In the genomic region with DNA sequence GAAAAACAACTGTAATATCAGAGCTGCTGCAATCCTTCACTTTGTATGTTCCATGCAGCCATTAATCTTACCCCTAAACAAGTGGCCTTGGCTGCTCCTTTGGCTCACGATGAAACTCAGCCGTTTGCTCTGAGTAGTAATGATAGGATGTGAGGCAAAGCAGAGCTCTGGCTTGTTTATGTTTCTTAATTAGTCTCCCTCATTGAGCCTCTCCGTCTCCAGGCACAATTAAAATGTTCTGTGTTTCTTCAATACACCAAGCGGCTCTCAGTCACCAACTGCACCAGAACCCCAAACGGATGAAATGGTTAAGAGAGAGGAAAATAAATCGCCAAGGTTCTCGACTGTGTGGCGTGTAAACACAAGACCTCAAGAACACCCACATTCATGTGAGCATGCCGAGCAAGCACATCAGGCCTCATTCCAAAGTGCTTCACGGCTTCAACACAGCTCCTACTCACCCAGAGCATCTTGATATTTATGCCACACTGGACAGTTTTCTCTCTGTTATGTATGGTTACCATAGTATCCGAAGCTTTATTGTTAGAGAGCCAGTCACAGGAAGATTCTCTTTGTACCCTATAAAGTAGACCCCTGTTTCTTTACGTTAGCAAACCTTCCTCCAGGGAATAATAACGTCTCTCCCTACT, we compare ENCODE assay signal across 10 mouse cellular contexts.
A peak's percentile ranks its signal among the peaks of the same experiment; 100 is the strongest.
DNase-seq lines count a peak whose midpoint lies in the region; ATAC-seq and TF ChIP-seq lines count a peak whose summit lies in the region.
"Had no signal": no experiment of that assay in that cellular context is flagged by ENCODE, and none has a peak within 500 bp of the region (broad histone marks: within the 10 kb centered on the region; RNA-seq: fewer than 3 reads in every experiment).

No protein-coding gene starts in this region.

- DNase-seq in kidney, postnatal 25 days: no peak
- DNase-seq in lung, postnatal 0 days (ENCODE audit: low spot score): peak; percentile 25
- no peak for DNase-seq in lung, postnatal 25 days (ENCODE audit: low spot score)
- DNase-seq in brain, adult 2 months (ENCODE audit: low read depth, low spot score): peak; percentile 24
- peak; percentile 38 for DNase-seq in limb, embryonic 11.5 days (ENCODE audit: low spot score)
- DNase-seq in hindbrain, postnatal 0 days (ENCODE audit: low spot score): no peak
- DNase-seq: left cerebral cortex, postnatal 4 days had no signal

- H3K4me3 ChIP-seq in kidney, embryonic 14.5 days (ENCODE audit: low read length): no peak overlapping the region
- no peak overlapping the region for H3K4me3 ChIP-seq in lung, postnatal 0 days (ENCODE audit: low read depth, low read length)
- H3K4me3 ChIP-seq in limb, embryonic 11.5 days (ENCODE audit: low read depth, low read length): no peak overlapping the region
- no peak overlapping the region for H3K4me3 ChIP-seq in hindbrain, postnatal 0 days (ENCODE audit: low read length)
- H3K4me3 ChIP-seq: hindbrain, embryonic 10.5 days; layer of hippocampus, adult 2 months had no signal

- no peaks in the 10 kb centered on the region for H3K36me3 ChIP-seq in kidney, embryonic 14.5 days (ENCODE audit: control insufficient read depth, insufficient read depth, low read length)
- H3K36me3 ChIP-seq in lung, postnatal 0 days (ENCODE audit: insufficient read depth, low read length): no peaks in the 10 kb centered on the region
- H3K36me3 ChIP-seq in limb, embryonic 11.5 days (ENCODE audit: control insufficient read depth, insufficient read depth, low read length): no peaks in the 10 kb centered on the region
- H3K36me3 ChIP-seq in hindbrain, postnatal 0 days (ENCODE audit: insufficient read depth, low read length): no peaks in the 10 kb centered on the region
- H3K36me3 ChIP-seq: hindbrain, embryonic 10.5 days had no signal

- no peak for TF ChIP-seq EP300 in lung, postnatal 0 days (IDR thresholded peaks at IDR 0.05)

- no peaks in the 10 kb centered on the region for H3K27me3 ChIP-seq in kidney, embryonic 14.5 days (ENCODE audit: control insufficient read depth, insufficient read depth, low read length)
- H3K27me3 ChIP-seq in lung, postnatal 0 days (replicated peaks; ENCODE audit: insufficient read depth, low read length): no peaks in the 10 kb centered on the region
- no peaks in the 10 kb centered on the region for H3K27me3 ChIP-seq in limb, embryonic 11.5 days (ENCODE audit: control insufficient read depth, insufficient read depth, low read length)
- H3K27me3 ChIP-seq in hindbrain, postnatal 0 days (ENCODE audit: insufficient read depth, low read length): no peaks in the 10 kb centered on the region

- ATAC-seq in kidney, embryonic 14.5 days (ENCODE audit: low FRiP score, low TSS enrichment): peak; percentile 35; the same call in 1 of the 2 replicates
- ATAC-seq in lung, postnatal 0 days: no peak
- no peak for ATAC-seq in limb, embryonic 11.5 days (ENCODE audit: insufficient number of reproducible peaks, low FRiP score, low TSS enrichment, low read depth)
- ATAC-seq in hindbrain, postnatal 0 days: no peak

- TF ChIP-seq CTCF in lung, postnatal 0 days (IDR thresholded peaks at IDR 0.05): no peak
- no peak for TF ChIP-seq CTCF in hindbrain, postnatal 0 days (IDR thresholded peaks at IDR 0.05; ENCODE audit: low read depth)

- no peaks in the 10 kb centered on the region for H3K4me1 ChIP-seq in kidney, embryonic 14.5 days (ENCODE audit: control insufficient read depth, insufficient read depth, low read length)
- peaks cover 8% of the 10 kb centered on the region; the same call in 1 of the 2 replicates for H3K4me1 ChIP-seq in lung, postnatal 0 days (ENCODE audit: insufficient read depth, low read depth, low read length)
- 0 out of 2 replicates have a peak, but pooled peaks cover 13% of the 10 kb centered on the region for H3K4me1 ChIP-seq in limb, embryonic 11.5 days (ENCODE audit: control insufficient read depth, insufficient read depth, low read length)
- peaks cover 4% of the 10 kb centered on the region; the same call in 1 of the 2 replicates for H3K4me1 ChIP-seq in hindbrain, postnatal 0 days (ENCODE audit: insufficient read depth, low read length)
- H3K4me1 ChIP-seq: hindbrain, embryonic 10.5 days had no signal

- H3K9me3 ChIP-seq in kidney, embryonic 14.5 days (ENCODE audit: control insufficient read depth, low read length): no peaks in the 10 kb centered on the region
- H3K9me3 ChIP-seq in lung, postnatal 0 days (ENCODE audit: low read length): no peaks in the 10 kb centered on the region
- no peaks in the 10 kb centered on the region for H3K9me3 ChIP-seq in limb, embryonic 11.5 days (ENCODE audit: control insufficient read depth, low read length)
- no peaks in the 10 kb centered on the region for H3K9me3 ChIP-seq in hindbrain, postnatal 0 days (ENCODE audit: low read length)
- H3K9me3 ChIP-seq: hindbrain, embryonic 10.5 days had no signal

- H3K4me2 ChIP-seq in kidney, embryonic 14.5 days (replicated peaks; ENCODE audit: low read depth, low read length): no peak overlapping the region
- no peak overlapping the region for H3K4me2 ChIP-seq in lung, postnatal 0 days (replicated peaks; ENCODE audit: low read depth, low read length)
- H3K4me2 ChIP-seq in limb, embryonic 11.5 days (ENCODE audit: low read depth, severe bottlenecking): no peak overlapping the region
- H3K4me2 ChIP-seq in hindbrain, postnatal 0 days (ENCODE audit: low read depth, low read length): no peak overlapping the region

- WGBS in kidney, embryonic 14.5 days: 46% methylated on average over 13 of the region's 13 CpGs
- 35% methylated on average over 13 of the region's 13 CpGs for whole genome bisulfite sequencing in lung, postnatal 0 days
- 21% methylated on average over 13 of the region's 13 CpGs for WGBS in limb, embryonic 11.5 days
- 60% methylated on average over 13 of the region's 13 CpGs for WGBS in hindbrain, postnatal 0 days

- H3K9ac ChIP-seq in kidney, embryonic 14.5 days (ENCODE audit: low read depth, low read length): no peak overlapping the region
- H3K9ac ChIP-seq in lung, postnatal 0 days (replicated peaks; ENCODE audit: low read depth): no peak overlapping the region
- H3K9ac ChIP-seq in limb, embryonic 11.5 days (ENCODE audit: low read length): no peak overlapping the region
- H3K9ac ChIP-seq in hindbrain, postnatal 0 days (replicated peaks; ENCODE audit: low read length): no peak overlapping the region

- H3K27ac ChIP-seq in kidney, embryonic 14.5 days (ENCODE audit: low read depth, low read length): peak overlapping the region; percentile 8; the same call in 1 of the 2 replicates
- no peak overlapping the region for H3K27ac ChIP-seq in lung, postnatal 0 days (ENCODE audit: low read length)
- peak overlapping the region; percentile 37 for H3K27ac ChIP-seq in limb, embryonic 11.5 days (replicated peaks; ENCODE audit: low read depth, low read length)
- H3K27ac ChIP-seq in hindbrain, postnatal 0 days: no peak overlapping the region
- H3K27ac ChIP-seq: hindbrain, embryonic 10.5 days; layer of hippocampus, adult 2 months had no signal

Comparison
In these comparisons a context has a peak if more than half of its experiments do, and no peak if none do; other contexts are left out.
1. DNase-seq: peak in lung, postnatal 0 days (single experiment), brain, adult 2 months (single experiment) and limb, embryonic 11.5 days (single experiment); none in kidney, postnatal 25 days (0 of 2), lung, postnatal 25 days (single experiment) and hindbrain, postnatal 0 days (single experiment).
2. H3K27ac ChIP-seq: peak in kidney, embryonic 14.5 days (single experiment) and limb, embryonic 11.5 days (single experiment); none in lung, postnatal 0 days (single experiment) and hindbrain, postnatal 0 days (single experiment).